Mouse (Mus musculus) regulatory T cell (primary cell): ENCODE results near the gene Adgre1.
"Not testable (repeated sequence)": the region's sequence is repeated elsewhere in the genome, so short reads cannot be mapped to it uniquely, and the experiment has no call there.

Source experiments
- in situ Hi-C: fragments of 300-600 bp; cut with MboI, MseI; formaldehyde crosslinking; loops from one replicate; pipeline ENCODE4 v1.15.1; 2025; ENCODE audit warnings: high pct_unique_total_duplicates

The Adgre1 gene

DNA sequence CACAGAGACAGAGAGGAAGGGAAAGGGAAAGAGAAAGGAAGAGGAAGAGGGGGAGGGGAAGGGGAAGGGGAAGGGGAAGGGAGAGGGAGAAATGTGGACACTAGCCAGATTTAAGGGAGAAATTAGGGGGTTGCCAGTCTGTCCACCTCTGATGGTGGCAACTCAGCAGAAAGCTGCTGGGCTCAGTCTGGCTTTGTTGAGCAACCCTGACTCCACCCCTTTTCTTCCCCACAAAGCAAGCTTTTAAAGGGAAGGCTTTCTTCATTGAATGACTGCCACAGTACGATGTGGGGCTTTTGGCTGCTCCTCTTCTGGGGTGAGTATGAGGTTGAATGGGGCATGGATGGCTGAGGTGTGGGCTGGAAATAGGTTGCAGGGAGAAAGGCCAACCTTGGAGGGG lies at the start of gene Adgre1:
Adgre1 (plus strand) TSS at position 251 of the 400 bp plus-strand sequence.
- in situ Hi-C loops: no loop called here

- in situ Hi-C loops: no loop called here
These were observed 46.7 kb upstream of the Adgre1 start for GRCm38 (mm10) chr17:57311801-57312200.

GRCm38 (mm10) chr17:57327615-57328014 lies 30.9 kb upstream of the Adgre1 start:
- in situ Hi-C loops: no loop called here

GRCm38 (mm10) chr17:57328944-57329343 lies 29.5 kb upstream of the Adgre1 start:
- in situ Hi-C loops: no loop called here

GRCm38 (mm10) chr17:57330993-57331392 lies 27.5 kb upstream of the Adgre1 start:
- in situ Hi-C loops: loop anchor here (5.0 kb wide), 2 partner anchors 104 to 234 kb away; partner anchors contain the start of gene C3

DNA sequence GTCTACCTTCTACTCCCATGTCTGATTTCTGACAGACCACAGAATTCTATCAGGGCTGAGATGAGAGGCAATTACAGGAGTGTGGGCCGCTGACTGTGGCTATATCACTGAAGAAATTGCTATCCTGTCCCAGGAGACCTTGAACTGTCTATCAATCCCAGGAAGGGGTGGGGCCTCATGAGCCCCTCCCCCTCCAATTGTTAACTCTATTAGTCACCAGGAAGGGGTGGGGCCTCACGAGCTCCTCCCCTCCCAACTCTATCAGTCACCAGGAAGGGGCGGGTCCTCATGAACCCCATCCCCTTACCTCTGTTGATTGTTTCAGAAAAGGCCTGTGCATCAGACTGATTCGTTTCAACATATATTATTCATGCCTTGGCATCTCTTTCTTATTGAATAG lies 26.2 kb upstream of the Adgre1 start:
- in situ Hi-C loops: loop anchor here (5.0 kb wide), 2 partner anchors 105 to 235 kb away; partner anchors contain the start of gene C3

- in situ Hi-C loops: loop anchor here (5.0 kb wide), 2 partner anchors 107 to 237 kb away; partner anchors contain the start of gene C3
These were observed 24.3 kb upstream of the Adgre1 start for GRCm38 (mm10) chr17:57334001-57334760.

- in situ Hi-C loops: loop anchor here (5.0 kb wide), 2 partner anchors 107 to 237 kb away; partner anchors contain the start of gene C3
These were observed 23.7 kb upstream of the Adgre1 start for GRCm38 (mm10) chr17:57334761-57335150.

GRCm38 (mm10) chr17:57335194-57335593 lies 23.3 kb upstream of the Adgre1 start:
- in situ Hi-C loops: not testable (repeated sequence)

GRCm38 (mm10) chr17:57335673-57336303 lies 22.7 kb upstream of the Adgre1 start:
- in situ Hi-C loops: no loop called here

DNA sequence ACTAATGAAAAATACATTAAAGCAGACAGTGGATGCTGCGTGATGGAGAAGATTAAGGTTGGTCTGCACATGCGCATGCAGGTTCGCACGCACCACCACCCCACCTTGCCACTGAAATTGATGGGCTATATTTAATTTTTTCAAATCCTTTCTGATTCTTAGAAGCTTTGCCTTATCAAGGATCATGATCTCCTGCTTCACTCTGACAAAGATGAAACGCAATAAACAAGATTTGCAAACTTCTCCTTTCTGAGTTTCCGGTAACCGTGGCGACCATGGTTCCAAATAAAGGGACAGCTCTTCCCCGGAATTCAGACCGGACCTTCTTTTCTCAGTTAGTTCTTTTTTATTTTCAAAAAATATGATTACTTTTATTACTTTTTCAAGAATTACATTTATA lies 20.5 kb upstream of the Adgre1 start:
- in situ Hi-C loops: no loop called here

DNA sequence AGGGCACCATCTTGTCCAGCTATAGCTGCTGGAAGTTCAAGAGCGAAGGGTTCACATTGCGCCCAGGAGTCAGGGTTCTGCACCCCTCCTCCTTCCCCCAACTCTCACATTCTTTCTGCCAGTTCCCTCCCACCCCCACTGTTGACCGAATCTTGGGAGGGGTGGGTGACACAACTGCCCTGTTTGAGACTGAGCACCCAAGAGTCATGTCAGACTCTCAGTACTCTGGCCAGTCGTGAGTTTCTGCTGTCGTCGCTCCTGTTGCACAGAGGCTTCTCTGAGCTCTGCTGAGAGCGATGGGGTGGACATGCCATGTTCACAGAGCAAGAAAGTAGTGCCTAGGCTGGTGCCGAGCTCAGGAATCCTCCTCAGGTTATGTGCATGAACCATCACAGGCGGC lies 19.2 kb upstream of the Adgre1 start:
- in situ Hi-C loops: no loop called here

DNA sequence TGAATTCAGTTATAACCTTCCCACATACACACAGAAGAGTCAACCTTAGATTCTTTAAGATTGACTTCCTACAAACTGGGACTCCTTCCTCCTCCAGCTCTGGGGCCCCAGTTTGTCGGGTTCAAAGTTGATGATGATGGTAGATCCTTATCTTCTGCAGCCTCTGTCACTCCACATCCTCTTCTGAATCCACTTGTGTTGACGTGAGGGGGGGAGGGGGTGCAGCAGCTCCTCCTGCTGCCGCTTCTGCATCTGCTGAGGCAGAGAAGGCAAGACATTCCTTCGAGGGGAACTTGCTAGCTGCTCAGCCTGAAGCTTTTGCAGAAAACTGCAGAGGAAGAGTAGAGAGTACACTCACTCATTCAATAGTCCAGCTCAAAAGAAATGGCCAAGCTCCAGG lies 16.9 kb upstream of the Adgre1 start:
- in situ Hi-C loops: no loop called here

GRCm38 (mm10) chr17:57344029-57344707 lies 14.3 kb upstream of the Adgre1 start:
- in situ Hi-C loops: no loop called here

- in situ Hi-C loops: no loop called here
These were observed 11.5 kb upstream of the Adgre1 start for GRCm38 (mm10) chr17:57347017-57347416.

DNA sequence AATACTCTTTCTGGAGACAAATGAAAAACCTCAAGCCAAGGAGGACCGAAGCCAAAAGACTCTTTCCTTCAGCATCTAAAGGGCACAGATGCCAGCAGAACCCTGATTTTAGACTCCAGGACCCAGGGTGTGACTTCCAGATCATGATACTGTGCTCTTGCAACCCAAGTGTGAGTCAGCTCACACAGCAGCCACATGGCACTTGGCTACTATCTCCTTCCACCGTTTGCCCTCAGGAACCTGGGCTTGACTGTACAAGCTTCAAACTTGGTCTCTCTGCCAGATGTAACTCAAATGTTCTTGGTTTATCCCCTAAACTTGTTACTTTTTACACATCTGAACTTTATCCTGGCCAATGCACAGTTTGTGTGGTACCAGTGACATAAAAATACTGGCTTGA lies 10.7 kb upstream of the Adgre1 start:
- in situ Hi-C loops: no loop called here

- in situ Hi-C loops: no loop called here
These were observed 9.4 kb upstream of the Adgre1 start for GRCm38 (mm10) chr17:57349067-57349466.

- in situ Hi-C loops: no loop called here
These were observed 8.3 kb upstream of the Adgre1 start for GRCm38 (mm10) chr17:57350212-57350611.

- in situ Hi-C loops: no loop called here
These were observed 7.4 kb upstream of the Adgre1 start for GRCm38 (mm10) chr17:57351107-57351506.

DNA sequence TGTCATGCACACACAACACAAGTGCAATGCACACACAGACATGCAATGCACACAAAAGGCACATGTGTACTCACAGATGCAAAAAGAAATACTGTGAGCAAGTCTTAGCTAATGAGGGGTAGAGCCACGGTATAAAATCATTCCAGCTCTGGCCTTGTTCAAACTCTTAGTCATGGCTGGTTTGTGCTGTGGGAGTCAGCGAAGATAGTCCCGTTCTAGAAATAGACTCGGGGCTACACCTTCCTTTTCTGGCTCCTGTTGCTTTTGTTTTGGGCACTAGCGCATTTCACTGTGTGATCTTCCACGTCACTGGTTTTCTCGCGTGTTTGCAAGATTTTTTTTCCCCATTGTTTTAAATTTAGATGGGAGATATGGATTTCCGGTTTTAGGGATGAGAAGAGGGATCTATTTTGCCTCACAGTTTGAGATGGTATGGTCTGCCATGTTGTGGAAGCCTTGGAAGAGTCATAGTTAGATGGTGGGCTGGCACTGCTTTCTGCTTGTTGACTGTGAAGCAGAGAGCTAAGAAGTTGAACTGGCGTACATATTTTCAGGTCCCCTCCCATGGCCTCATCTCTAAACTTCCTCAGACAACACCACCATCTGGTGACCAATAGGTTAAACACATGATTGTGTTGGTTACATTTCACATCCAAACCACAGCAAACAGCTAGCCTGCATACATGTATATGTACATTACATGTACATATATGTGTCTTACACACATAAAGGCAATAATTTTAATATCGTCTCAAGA lies 1.2 kb downstream of the Adgre1 start:
- in situ Hi-C loops: no loop called here
